ENCODE assay signal across 1 mouse cellular context in genomic region chr7:27251946-27252345, GRCm38 (mm10).
TF ChIP-seq lines count a peak whose summit lies in the region.

No protein-coding gene starts in this region.

TF ChIP-seq in MEL, 35 proteins besides CTCF, POLR2A, EP300 and RAD21:
- TF ChIP-seq MAZ (IDR thresholded peaks at IDR 0.05; ENCODE audit: low read depth, low read length) (no peak), KAT2A (conservative IDR thresholded peaks at IDR 0.05; ENCODE audit: low read depth, low read length) (no peak), MXI1 (IDR thresholded peaks at IDR 0.05; ENCODE audit: low read depth, low read length) (no peak), MYB (IDR thresholded peaks at IDR 0.05; ENCODE audit: low read depth, low read length) (no peak), SIN3A (IDR thresholded peaks at IDR 0.05; ENCODE audit: low read length) (peak; percentile 66), GATA1 (IDR thresholded peaks at IDR 0.05; ENCODE audit: low read depth, low read length) (0 out of 2 replicates have a peak, but pooled peaks have one; percentile 28), TAL1 (IDR thresholded peaks at IDR 0.05; ENCODE audit: low read length) (peak; percentile 27; the same call in 1 of the 2 replicates), MYC (IDR thresholded peaks at IDR 0.05; ENCODE audit: low read depth, low read length) (no peak), ZC3H11A (IDR thresholded peaks at IDR 0.05; ENCODE audit: low read depth, low read length) (no peak)
